Mouse (Mus musculus): ENCODE results near the gene Hist1h2ad. TPM values are rescaled to one million over a fixed set of nuclear protein-coding genes. Genes with fewer than 3 reads are reported as not detected.

The Hist1h2ad gene
- polyA plus RNA-seq, 1 experiment: 8.3 TPM

- H3K4me3 ChIP-seq (replicated peaks): peak overlapping the region; percentile 45
- H3K4me1 ChIP-seq (ENCODE audit: control insufficient read depth): peaks cover 72% of the 10 kb centered on the region
- H3K36me3 ChIP-seq (ENCODE audit: control insufficient read depth): peaks cover 9% of the 10 kb centered on the region
- peaks cover 3% of the 10 kb centered on the region; the same call in 1 of the 2 replicates for H3K9me3 ChIP-seq (ENCODE audit: control insufficient read depth, low read length)
- no peaks in the 10 kb centered on the region for H3K27me3 ChIP-seq (ENCODE audit: control insufficient read depth)
- TF ChIP-seq TAL1 (IDR thresholded peaks at IDR 0.05; ENCODE audit: low read length) (no peak), GATA1 (IDR thresholded peaks at IDR 0.05; ENCODE audit: low read length) (no peak)
Measured at GRCm38 (mm10) chr13:23595185-23595584, 21.0 kb downstream of the Hist1h2ad start.

GRCm38 (mm10) chr13:23595622-23596372, 21.6 kb downstream of the Hist1h2ad start:
- peaks cover 72% of the 10 kb centered on the region for H3K4me1 ChIP-seq (ENCODE audit: control insufficient read depth)
- no peaks in the 10 kb centered on the region for H3K27me3 ChIP-seq (ENCODE audit: control insufficient read depth)
- peaks cover 9% of the 10 kb centered on the region for H3K36me3 ChIP-seq (ENCODE audit: control insufficient read depth)
- peak overlapping the region; percentile 45 for H3K4me3 ChIP-seq (replicated peaks)
- peak; percentile 89 for TF ChIP-seq GATA1 (IDR thresholded peaks at IDR 0.05; ENCODE audit: low read length)
- TF ChIP-seq TAL1 (IDR thresholded peaks at IDR 0.05; ENCODE audit: low read length): peak; percentile 92
- H3K9me3 ChIP-seq (ENCODE audit: control insufficient read depth, low read length): peaks cover 3% of the 10 kb centered on the region; the same call in 1 of the 2 replicates

GRCm38 (mm10) chr13:23597957-23598356, 23.8 kb downstream of the Hist1h2ad start:
- TF ChIP-seq GATA1 (IDR thresholded peaks at IDR 0.05; ENCODE audit: low read length) (no peak), TAL1 (IDR thresholded peaks at IDR 0.05; ENCODE audit: low read length) (no peak)
- H3K27me3 ChIP-seq (ENCODE audit: control insufficient read depth): no peaks in the 10 kb centered on the region
- H3K9me3 ChIP-seq (ENCODE audit: control insufficient read depth, low read length): peaks cover 4% of the 10 kb centered on the region
- H3K4me3 ChIP-seq (replicated peaks): peak overlapping the region; percentile 42
- H3K36me3 ChIP-seq (ENCODE audit: control insufficient read depth): peaks cover 9% of the 10 kb centered on the region
- H3K4me1 ChIP-seq (ENCODE audit: control insufficient read depth): peaks cover 69% of the 10 kb centered on the region

GRCm38 (mm10) chr13:23603182-23603699, 29.1 kb downstream of the Hist1h2ad start:
- Histone ChIP-seq H3K27me3 (ENCODE audit: control insufficient read depth) (no peaks in the 10 kb centered on the region), H3K4me3 (replicated peaks) (no peak overlapping the region), H3K36me3 (ENCODE audit: control insufficient read depth) (peaks cover 27% of the 10 kb centered on the region), H3K4me1 (ENCODE audit: control insufficient read depth) (peaks cover 44% of the 10 kb centered on the region), H3K9me3 (ENCODE audit: control insufficient read depth, low read length) (peaks cover 4% of the 10 kb centered on the region)
- no peak for TF ChIP-seq TAL1 (IDR thresholded peaks at IDR 0.05; ENCODE audit: low read length)
- TF ChIP-seq GATA1 (IDR thresholded peaks at IDR 0.05; ENCODE audit: low read length): no peak

- TF ChIP-seq TAL1 (IDR thresholded peaks at IDR 0.05; ENCODE audit: low read length) (no peak), GATA1 (IDR thresholded peaks at IDR 0.05; ENCODE audit: low read length) (no peak)
- H3K9me3 ChIP-seq (ENCODE audit: control insufficient read depth, low read length): peaks cover 4% of the 10 kb centered on the region
Measured at GRCm38 (mm10) chr13:23604452-23604851, 30.3 kb downstream of the Hist1h2ad start.

GRCm38 (mm10) chr13:23605052-23605451, 30.9 kb downstream of the Hist1h2ad start:
- TF ChIP-seq GATA1 (IDR thresholded peaks at IDR 0.05; ENCODE audit: low read length) (no peak), TAL1 (IDR thresholded peaks at IDR 0.05; ENCODE audit: low read length) (no peak)
- H3K36me3 ChIP-seq (ENCODE audit: control insufficient read depth): peaks cover 29% of the 10 kb centered on the region
- H3K27me3 ChIP-seq (ENCODE audit: control insufficient read depth): no peaks in the 10 kb centered on the region

More at GRCm38 (mm10) chr13:23604452-23604851, 30.3 kb downstream of the Hist1h2ad start:
- Histone ChIP-seq H3K4me3 (replicated peaks) (no peak overlapping the region), H3K36me3 (ENCODE audit: control insufficient read depth) (peaks cover 29% of the 10 kb centered on the region), H3K4me1 (ENCODE audit: control insufficient read depth) (peaks cover 47% of the 10 kb centered on the region), H3K27me3 (ENCODE audit: control insufficient read depth) (no peaks in the 10 kb centered on the region)

GRCm38 (mm10) chr13:23609209-23609608, 35.0 kb downstream of the Hist1h2ad start:
- H3K9me3 ChIP-seq (ENCODE audit: control insufficient read depth, low read length): no peaks in the 10 kb centered on the region
- no peaks in the 10 kb centered on the region for H3K27me3 ChIP-seq (ENCODE audit: control insufficient read depth)
- H3K36me3 ChIP-seq (ENCODE audit: control insufficient read depth): peaks cover 51% of the 10 kb centered on the region
- peak overlapping the region; percentile 43 for H3K4me3 ChIP-seq (replicated peaks)
- H3K4me1 ChIP-seq (ENCODE audit: control insufficient read depth): peaks cover 45% of the 10 kb centered on the region
- TF ChIP-seq TAL1 (IDR thresholded peaks at IDR 0.05; ENCODE audit: low read length): no peak
- peak; percentile 56; the same call in 1 of the 2 replicates for TF ChIP-seq GATA1 (IDR thresholded peaks at IDR 0.05; ENCODE audit: low read length)

More at GRCm38 (mm10) chr13:23605052-23605451, 30.9 kb downstream of the Hist1h2ad start:
- Histone ChIP-seq H3K9me3 (ENCODE audit: control insufficient read depth, low read length) (peaks cover 4% of the 10 kb centered on the region), H3K4me1 (ENCODE audit: control insufficient read depth) (peaks cover 53% of the 10 kb centered on the region), H3K4me3 (replicated peaks) (no peak overlapping the region)

GRCm38 (mm10) chr13:23609844-23610243, 35.7 kb downstream of the Hist1h2ad start:
- peaks cover 41% of the 10 kb centered on the region for H3K4me1 ChIP-seq (ENCODE audit: control insufficient read depth)
- H3K4me3 ChIP-seq (replicated peaks): peak overlapping the region; percentile 25
- TF ChIP-seq TAL1 (IDR thresholded peaks at IDR 0.05; ENCODE audit: low read length) (no peak), GATA1 (IDR thresholded peaks at IDR 0.05; ENCODE audit: low read length) (no peak)
- no peaks in the 10 kb centered on the region for H3K9me3 ChIP-seq (ENCODE audit: control insufficient read depth, low read length)
- H3K36me3 ChIP-seq (ENCODE audit: control insufficient read depth): peaks cover 56% of the 10 kb centered on the region
- no peaks in the 10 kb centered on the region for H3K27me3 ChIP-seq (ENCODE audit: control insufficient read depth)

- H3K4me3 ChIP-seq (replicated peaks): no peak overlapping the region
- peaks cover 36% of the 10 kb centered on the region for H3K4me1 ChIP-seq (ENCODE audit: control insufficient read depth)
- H3K9me3 ChIP-seq (ENCODE audit: control insufficient read depth, low read length): no peaks in the 10 kb centered on the region
- H3K36me3 ChIP-seq (ENCODE audit: control insufficient read depth): peaks cover 55% of the 10 kb centered on the region
- no peaks in the 10 kb centered on the region for H3K27me3 ChIP-seq (ENCODE audit: control insufficient read depth)
- TF ChIP-seq TAL1 (IDR thresholded peaks at IDR 0.05; ENCODE audit: low read length): no peak
- TF ChIP-seq GATA1 (IDR thresholded peaks at IDR 0.05; ENCODE audit: low read length): no peak
Measured at GRCm38 (mm10) chr13:23610393-23610792, 36.2 kb downstream of the Hist1h2ad start.

All from erythroblast, embryonic 14.5 days (primary cell).